19 mouse cellular contexts compared by ENCODE assay signal in genomic region chr4:128917756-128918155, GRCm38 (mm10). TPM values are rescaled to one million over a fixed set of nuclear protein-coding genes. Genes with fewer than 3 reads are reported as not detected.
A peak's percentile ranks its signal among the peaks of the same experiment; 100 is the strongest.
DNase-seq lines count a peak whose midpoint lies in the region; ATAC-seq and TF ChIP-seq lines count a peak whose summit lies in the region.
"Had no signal": no experiment of that assay in that cellular context is flagged by ENCODE, and none has a peak within 500 bp of the region (broad histone marks: within the 10 kb centered on the region; RNA-seq: fewer than 3 reads in every experiment).

No protein-coding gene starts in this region.

- TF ChIP-seq CTCF in forebrain, postnatal 0 days (IDR thresholded peaks at IDR 0.05; ENCODE audit: low read depth) = no peak

- no peaks in the 10 kb centered on the region for H3K36me3 ChIP-seq in forebrain, embryonic 13.5 days (ENCODE audit: poor library complexity, severe bottlenecking)
- H3K36me3 ChIP-seq in forebrain, embryonic 11.5 days (ENCODE audit: control insufficient read depth, insufficient read depth, low read length) = no peaks in the 10 kb centered on the region
- H3K36me3 ChIP-seq in lung, embryonic 15.5 days = no peaks in the 10 kb centered on the region
- no peaks in the 10 kb centered on the region for H3K36me3 ChIP-seq in forebrain, postnatal 0 days (ENCODE audit: insufficient read depth)
- H3K36me3 ChIP-seq: G1E; midbrain, embryonic 13.5 days; neural tube, embryonic 12.5 days had no signal

- no peak overlapping the region for H3K4me3 ChIP-seq in forebrain, embryonic 13.5 days
- H3K4me3 ChIP-seq in forebrain, embryonic 11.5 days (ENCODE audit: low read depth, low read length) = no peak overlapping the region
- no peak overlapping the region for H3K4me3 ChIP-seq in lung, embryonic 15.5 days
- H3K4me3 ChIP-seq in forebrain, postnatal 0 days (ENCODE audit: low read depth, low read length) = no peak overlapping the region
- H3K4me3 ChIP-seq: midbrain, embryonic 13.5 days; neural tube, embryonic 12.5 days had no signal

- H3K4me1 ChIP-seq in forebrain, embryonic 13.5 days = peaks cover 10% of the 10 kb centered on the region
- no peaks in the 10 kb centered on the region for H3K4me1 ChIP-seq in forebrain, embryonic 11.5 days (replicated peaks; ENCODE audit: control insufficient read depth, insufficient read depth, low read length)
- peaks cover 22% of the 10 kb centered on the region for H3K4me1 ChIP-seq in lung, embryonic 15.5 days
- H3K4me1 ChIP-seq in forebrain, postnatal 0 days (ENCODE audit: insufficient read depth) = peaks cover 5% of the 10 kb centered on the region; the same call in 1 of the 2 replicates

- no peaks in the 10 kb centered on the region for H3K9me3 ChIP-seq in forebrain, embryonic 13.5 days (replicated peaks)
- no peaks in the 10 kb centered on the region for H3K9me3 ChIP-seq in forebrain, embryonic 11.5 days (ENCODE audit: control insufficient read depth, low read length)
- H3K9me3 ChIP-seq in lung, embryonic 15.5 days = no peaks in the 10 kb centered on the region
- H3K9me3 ChIP-seq in forebrain, postnatal 0 days (ENCODE audit: low read length) = no peaks in the 10 kb centered on the region
- H3K9me3 ChIP-seq: G1E; midbrain, embryonic 13.5 days; neural tube, embryonic 12.5 days had no signal

- H3K27ac ChIP-seq in forebrain, embryonic 13.5 days = peak overlapping the region; percentile 48; the same call in 1 of the 2 replicates
- no peak overlapping the region for H3K27ac ChIP-seq in forebrain, embryonic 11.5 days (ENCODE audit: low read depth, low read length)
- H3K27ac ChIP-seq in lung, embryonic 15.5 days = peak overlapping the region; percentile 81
- H3K27ac ChIP-seq in forebrain, postnatal 0 days (ENCODE audit: low read depth, low read length) = peak overlapping the region; percentile 83
- H3K27ac ChIP-seq: kidney, postnatal 0 days; liver, embryonic 14.5 days; midbrain, embryonic 13.5 days; neural tube, embryonic 12.5 days had no signal

- DNase-seq in forebrain, embryonic 11.5 days (ENCODE audit: low spot score) = no peak
- no peak for DNase-seq in lung, postnatal 25 days (ENCODE audit: low spot score)
- peak; percentile 18 for DNase-seq in brain, embryonic 18.5 days (ENCODE audit: low read depth, low spot score)
- DNase-seq in forebrain, postnatal 0 days = peak; percentile 46
- DNase-seq in spleen, postnatal 36 days (ENCODE audit: low spot score in 2 of 2) = no peak
- no peak for DNase-seq in cerebellum, postnatal 14 days
- DNase-seq: adrenal gland, postnatal 36 days; cerebellum, adult 9-10 months; kidney, adult 18-20 months; right cerebral cortex, adult 18-20 months; thymus, postnatal 36 days had no signal

- WGBS in forebrain, embryonic 13.5 days = 55% methylated on average over 6 of the region's 6 CpGs
- 71% methylated on average over 6 of the region's 6 CpGs for WGBS in forebrain, embryonic 11.5 days
- 57% methylated on average over 6 of the region's 6 CpGs for WGBS in lung, embryonic 15.5 days
- 48% methylated on average over 6 of the region's 6 CpGs for WGBS in forebrain, postnatal 0 days

- H3K27me3 ChIP-seq in forebrain, embryonic 13.5 days = peaks cover 23% of the 10 kb centered on the region; the same call in 1 of the 2 replicates
- no peaks in the 10 kb centered on the region for H3K27me3 ChIP-seq in forebrain, embryonic 11.5 days (ENCODE audit: control insufficient read depth, insufficient read depth, low read length)
- H3K27me3 ChIP-seq in lung, embryonic 15.5 days = no peaks in the 10 kb centered on the region; the same call in 1 of the 2 replicates
- H3K27me3 ChIP-seq in forebrain, postnatal 0 days (ENCODE audit: insufficient read depth, low read length) = no peaks in the 10 kb centered on the region

- no peak overlapping the region for H3K4me2 ChIP-seq in forebrain, embryonic 13.5 days
- H3K4me2 ChIP-seq in forebrain, embryonic 11.5 days (ENCODE audit: low read depth, low read length, severe bottlenecking) = no peak overlapping the region
- peak overlapping the region; percentile 25; the same call in 1 of the 2 replicates for H3K4me2 ChIP-seq in lung, embryonic 15.5 days
- H3K4me2 ChIP-seq in forebrain, postnatal 0 days (ENCODE audit: low read depth) = no peak overlapping the region
- H3K4me2 ChIP-seq: midbrain, embryonic 13.5 days; neural tube, embryonic 12.5 days had no signal

- peak; percentile 24; the same call in 1 of the 2 replicates for ATAC-seq in forebrain, embryonic 13.5 days
- no peak for ATAC-seq in forebrain, embryonic 11.5 days (replicated peaks; ENCODE audit: low FRiP score)
- peak; percentile 21 for ATAC-seq in lung, embryonic 15.5 days (ENCODE audit: borderline replicate concordance, extremely low read depth, low FRiP score, low TSS enrichment)
- ATAC-seq in forebrain, postnatal 0 days = peak; percentile 81
- ATAC-seq: hindbrain, embryonic 16.5 days; midbrain, embryonic 13.5 days had no signal

- no peak overlapping the region for H3K9ac ChIP-seq in forebrain, embryonic 13.5 days
- H3K9ac ChIP-seq in forebrain, embryonic 11.5 days (ENCODE audit: low read length) = no peak overlapping the region
- H3K9ac ChIP-seq in lung, embryonic 15.5 days = no peak overlapping the region
- no peak overlapping the region for H3K9ac ChIP-seq in forebrain, postnatal 0 days
- H3K9ac ChIP-seq: liver, embryonic 14.5 days; midbrain, embryonic 13.5 days; neural tube, embryonic 12.5 days had no signal

RNA-seq across cellular contexts. Expression of gene Trim62, which starts 34.4 kb away (rescaled TPM):
- 6.7 and 7.6 TPM in 2 replicates for polyA plus RNA-seq in forebrain, embryonic 13.5 days (2015; fragmentation: Nextera tagmentation; extraction: Ambion mirVana)
- polyA plus RNA-seq in forebrain, embryonic 11.5 days (2014; fragmentation: Nextera tagmentation; extraction: Ambion mirVana) = 9.4 and 11.0 TPM in 2 replicates
- polyA plus RNA-seq in lung, embryonic 15.5 days (2015; fragmentation: Nextera tagmentation; extraction: Ambion mirVana) = 5.0 and 5.7 TPM in 2 replicates
- total RNA-seq in forebrain, postnatal 0 days (2014; rRNA removed) = 10.9 and 15.7 TPM in 2 replicates
- 15.5 and 20.4 TPM in 2 replicates for polyA plus RNA-seq in forebrain, postnatal 0 days (2015; fragmentation: Nextera tagmentation; extraction: Ambion mirVana)
- polyA plus RNA-seq: G1E had no signal

RNA-seq across cellular contexts. Expression of gene Azin2, which starts 44.5 kb away (rescaled TPM):
- 11.3 and 13.5 TPM in 2 replicates for polyA plus RNA-seq in forebrain, embryonic 13.5 days (2015; fragmentation: Nextera tagmentation; extraction: Ambion mirVana)
- polyA plus RNA-seq in forebrain, embryonic 11.5 days (2014; fragmentation: Nextera tagmentation; extraction: Ambion mirVana) = 11.5 TPM in 2 replicates
- 18.6 and 22.5 TPM in 2 replicates for polyA plus RNA-seq in lung, embryonic 15.5 days (2015; fragmentation: Nextera tagmentation; extraction: Ambion mirVana)
- 19.2 and 23.4 TPM in 2 replicates for total RNA-seq in forebrain, postnatal 0 days (2014; rRNA removed)
- polyA plus RNA-seq in forebrain, postnatal 0 days (2015; fragmentation: Nextera tagmentation; extraction: Ambion mirVana) = 16.4 and 18.0 TPM in 2 replicates
- total RNA-seq: G1E had no signal
- polyA plus RNA-seq: G1E had no signal

Comparison
In these comparisons a context has a peak if more than half of its experiments do, and no peak if none do; other contexts are left out.
1. DNase-seq: peak in brain, embryonic 18.5 days (single experiment) and forebrain, postnatal 0 days (single experiment); none in forebrain, embryonic 11.5 days (single experiment), lung, postnatal 25 days (single experiment), spleen, postnatal 36 days (0 of 2) and cerebellum, postnatal 14 days (0 of 2).